Mouse (Mus musculus) thymus, adult 2 months (tissue): ENCODE measurements around the gene Sorcs3. TPM values are rescaled to one million over a fixed set of nuclear protein-coding genes. Genes with fewer than 3 reads are reported as not detected.

Source experiments
- DNase-seq: peaks from one replicate; pipeline ENCODE4 v3.0.0; 2021
- H3K27ac ChIP-seq: fragments of 200-500 bp; 2 replicates; pipeline ENCODE4 v1.5.1; 2012; ENCODE audit warnings: low read length, control low read depth; ENCODE audit not compliant: control insufficient read depth, insufficient read depth
- H3K27me3 ChIP-seq: fragments of 200-500 bp; 2 replicates; pipeline ENCODE4 v1.6.1; 2012; ENCODE audit warnings: mild to moderate bottlenecking, low read length, moderate library complexity, mixed read lengths; ENCODE audit not compliant: control insufficient read depth, insufficient read depth
- H3K36me3 ChIP-seq: fragments of 200-500 bp; 2 replicates; pipeline ENCODE4 v1.6.1; 2012; ENCODE audit warnings: mild to moderate bottlenecking, low read length, moderate library complexity; ENCODE audit not compliant: control insufficient read depth, insufficient read depth
- H3K4me1 ChIP-seq: fragments of 200-500 bp; replicated peaks from 2 replicates; pipeline ENCODE4 v1.6.1; 2012; ENCODE audit warnings: low read length; ENCODE audit not compliant: control insufficient read depth, insufficient read depth
- H3K4me3 ChIP-seq: fragments of 200-500 bp; 2 replicates; pipeline ENCODE4 v1.5.1; 2012; ENCODE audit warnings: mild to moderate bottlenecking, low read length, control low read depth, moderate library complexity; ENCODE audit not compliant: control insufficient read depth, insufficient read depth
- CTCF ChIP-seq: fragments of 200-500 bp; IDR thresholded peaks from 2 replicates; pipeline ENCODE4 v1.5.1; 2012; ENCODE audit warnings: mild to moderate bottlenecking, control low read depth, low read length, moderate library complexity, borderline replicate concordance; ENCODE audit not compliant: control insufficient read depth, poor library complexity, insufficient read depth; ENCODE audit errors: extremely low read depth
- POLR2A ChIP-seq: fragments of 200-500 bp; IDR thresholded peaks from 2 replicates; pipeline ENCODE4 v1.6.1; 2012; ENCODE audit warnings: mild to moderate bottlenecking, low read length, control low read depth, moderate library complexity; ENCODE audit not compliant: control insufficient read depth, poor library complexity, insufficient read depth; ENCODE audit errors: extremely low read depth
- WGBS: fragments of 180-500 bp; shearing (Covaris S2); methylation state at CpG from one replicate; pipeline ENCODE4 v1.1.7; 2018; 5-methylcytosine and 5-hydroxymethylcytosine counted together
- polyA plus RNA-seq: library from polyadenylated mRNA; depleted of rRNA; stranded (reverse); fragments of >200 nt; gene quantifications from 2 replicates; pipeline ENCODE4 v1.2.3, GENCODE M21; 2012

The Sorcs3 gene
- polyA plus RNA-seq, 1 experiment = 0.18 TPM

DNA sequence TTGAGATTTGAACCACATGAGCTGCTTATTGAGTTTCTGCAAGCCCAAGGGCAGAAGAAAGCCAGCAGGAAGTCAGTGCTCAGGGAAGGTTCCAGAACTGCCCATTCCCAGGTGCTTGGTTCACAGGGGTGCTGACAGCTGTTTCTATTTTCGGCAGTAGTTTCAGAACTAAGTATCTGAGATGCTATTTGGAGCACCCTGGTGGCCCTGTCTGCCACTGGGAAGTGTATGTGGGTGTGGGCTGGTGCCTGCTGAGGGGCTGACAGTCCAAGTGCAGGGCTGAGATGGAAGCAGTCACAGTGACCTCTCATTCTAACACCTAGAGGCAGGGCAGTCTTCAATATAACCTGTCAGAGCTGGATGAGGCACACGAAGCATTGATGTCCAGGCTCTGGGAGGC lies 127.3 kb downstream of the Sorcs3 start:
- H3K27ac ChIP-seq = no peak overlapping the region
- TF ChIP-seq POLR2A = no peak
- no peak for TF ChIP-seq CTCF

DNA sequence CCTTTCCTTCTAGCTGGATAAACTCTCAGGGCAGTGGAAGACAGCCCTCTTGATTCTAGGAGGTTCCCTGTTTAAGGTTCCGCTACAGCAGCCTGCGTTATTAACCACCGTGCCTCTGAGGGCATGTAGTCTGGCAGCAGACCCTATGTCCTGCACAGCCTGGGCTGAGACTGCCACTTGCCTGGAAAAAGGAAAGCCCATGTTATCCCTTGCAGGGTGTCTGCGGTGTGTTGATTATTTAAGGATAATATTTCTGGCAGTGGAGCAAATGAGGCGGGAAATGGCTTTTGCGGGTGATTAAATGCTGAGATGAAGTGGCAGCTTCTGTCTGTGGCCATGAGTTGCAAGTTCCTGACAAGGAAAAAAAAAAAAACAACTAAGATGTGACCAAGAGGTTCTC lies 131.6 kb downstream of the Sorcs3 start:
- Histone ChIP-seq H3K27ac (no peak overlapping the region), H3K4me3 (no peak overlapping the region), H3K27me3 (no peaks in the 10 kb centered on the region), H3K4me1 (no peaks in the 10 kb centered on the region), H3K36me3 (no peaks in the 10 kb centered on the region)
- TF ChIP-seq POLR2A (no peak), CTCF (no peak)
- 89% methylated on average over 6 of the region's 6 CpGs for WGBS
- no peak for DNase-seq

More for the DNA sequence above, 127.3 kb downstream of the Sorcs3 start:
- DNase-seq = no peak
- Histone ChIP-seq H3K27me3 (no peaks in the 10 kb centered on the region), H3K4me1 (no peaks in the 10 kb centered on the region), H3K4me3 (no peak overlapping the region), H3K36me3 (no peaks in the 10 kb centered on the region)
- 83% methylated on average over 2 of the region's 2 CpGs for WGBS

DNA sequence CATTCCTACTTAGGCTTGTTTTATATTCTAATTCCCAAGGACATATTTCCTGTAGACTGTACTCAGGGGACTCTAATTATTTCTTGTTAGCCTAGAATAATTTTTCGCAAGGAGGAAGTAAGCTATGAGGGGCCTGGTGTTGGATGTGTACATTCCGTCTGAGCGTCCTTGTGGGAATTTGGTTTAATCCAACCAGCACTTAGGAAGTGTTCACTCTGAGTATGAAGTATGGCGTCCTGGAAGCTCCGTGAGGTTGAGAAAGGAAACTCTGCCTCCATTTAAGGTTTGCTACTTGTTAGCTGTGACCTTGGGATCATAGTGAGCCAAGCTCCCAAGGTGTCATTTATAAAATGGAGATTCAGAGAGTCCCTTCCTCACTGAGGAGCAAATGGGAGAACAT lies 132.3 kb downstream of the Sorcs3 start:
- WGBS = 97% methylated on average over 5 of the region's 5 CpGs
- H3K4me3 ChIP-seq = no peak overlapping the region
- TF ChIP-seq CTCF (no peak), POLR2A (no peak)
- H3K27ac ChIP-seq = no peak overlapping the region
- no peaks in the 10 kb centered on the region for H3K4me1 ChIP-seq
- no peak for DNase-seq
- H3K36me3 ChIP-seq = no peaks in the 10 kb centered on the region
- no peaks in the 10 kb centered on the region for H3K27me3 ChIP-seq

DNA sequence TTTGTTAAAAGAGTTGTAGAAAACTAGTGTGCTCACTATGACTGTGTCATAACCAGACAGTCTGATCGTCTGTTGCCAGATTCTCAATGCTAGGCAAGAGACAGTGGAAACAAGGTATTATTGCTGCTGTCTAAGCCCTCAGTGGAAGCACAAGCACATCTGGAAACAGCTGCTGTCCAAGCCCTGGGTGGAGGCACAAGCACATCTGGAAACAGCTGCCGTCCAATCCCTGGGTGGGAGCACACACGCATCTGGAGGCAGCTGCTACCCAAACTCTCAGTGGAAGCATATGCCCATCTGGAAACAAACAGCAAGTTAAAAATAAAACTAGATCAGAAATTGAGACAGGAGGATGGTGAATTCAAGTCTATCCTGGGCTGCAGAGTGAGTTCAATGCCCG lies 136.9 kb downstream of the Sorcs3 start:
- no peak overlapping the region for H3K27ac ChIP-seq
- WGBS = 93% methylated on average over 4 of the region's 4 CpGs
- TF ChIP-seq CTCF = no peak
- no peak for TF ChIP-seq POLR2A
- no peak overlapping the region for H3K4me3 ChIP-seq
- no peaks in the 10 kb centered on the region for H3K36me3 ChIP-seq
- DNase-seq = no peak
- H3K4me1 ChIP-seq = no peaks in the 10 kb centered on the region
- H3K27me3 ChIP-seq = no peaks in the 10 kb centered on the region

DNA sequence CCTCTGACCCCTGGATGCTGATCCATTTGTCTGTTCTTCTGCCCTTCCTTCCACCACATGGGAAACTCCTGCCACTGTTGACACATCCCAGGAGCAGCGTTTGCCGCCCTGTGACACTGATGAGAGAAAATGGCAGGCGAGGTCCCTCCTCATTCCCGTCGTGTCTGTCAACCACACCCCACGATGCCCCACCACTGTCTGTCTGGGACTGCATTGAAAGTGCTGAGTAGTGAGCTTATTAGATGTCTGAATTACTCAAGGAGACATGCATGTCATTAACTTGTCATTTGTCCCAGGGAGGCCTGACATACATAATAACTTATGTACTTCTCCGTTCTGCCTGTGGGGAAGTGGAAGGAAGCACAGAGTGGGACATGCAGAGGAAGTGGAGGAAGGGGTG lies 137.6 kb downstream of the Sorcs3 start:
- Histone ChIP-seq H3K27me3 (no peaks in the 10 kb centered on the region), H3K4me3 (no peak overlapping the region), H3K36me3 (no peaks in the 10 kb centered on the region), H3K4me1 (no peaks in the 10 kb centered on the region), H3K27ac (no peak overlapping the region)
- TF ChIP-seq POLR2A (no peak), CTCF (no peak)
- no peak for DNase-seq
- WGBS = 62% methylated on average over 7 of the region's 7 CpGs

DNA sequence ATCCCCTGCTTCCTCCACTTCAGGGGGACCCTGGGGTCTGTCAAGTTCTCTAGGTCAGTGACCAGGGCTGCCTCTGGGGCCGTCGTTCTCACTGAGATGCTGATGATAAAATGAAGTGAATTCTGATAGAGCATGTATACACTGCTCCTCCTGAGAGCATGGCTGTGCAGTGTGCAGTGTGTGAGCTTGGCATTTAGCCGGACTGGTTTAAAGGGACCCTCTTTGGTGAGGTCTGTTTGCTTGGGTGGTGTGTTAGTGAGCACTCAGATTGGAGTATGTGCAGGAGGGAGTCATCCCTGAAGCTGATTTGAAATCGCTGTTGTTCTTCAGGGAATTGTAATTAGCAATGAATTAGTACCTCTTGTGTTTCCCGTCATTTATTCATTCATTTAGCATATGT lies 141.3 kb downstream of the Sorcs3 start:
- Histone ChIP-seq H3K27ac (no peak overlapping the region), H3K27me3 (no peaks in the 10 kb centered on the region), H3K4me3 (no peak overlapping the region), H3K4me1 (no peaks in the 10 kb centered on the region), H3K36me3 (no peaks in the 10 kb centered on the region)
- TF ChIP-seq CTCF = no peak
- TF ChIP-seq POLR2A = no peak
- DNase-seq = no peak
- 93% methylated on average over 5 of the region's 5 CpGs for WGBS

DNA sequence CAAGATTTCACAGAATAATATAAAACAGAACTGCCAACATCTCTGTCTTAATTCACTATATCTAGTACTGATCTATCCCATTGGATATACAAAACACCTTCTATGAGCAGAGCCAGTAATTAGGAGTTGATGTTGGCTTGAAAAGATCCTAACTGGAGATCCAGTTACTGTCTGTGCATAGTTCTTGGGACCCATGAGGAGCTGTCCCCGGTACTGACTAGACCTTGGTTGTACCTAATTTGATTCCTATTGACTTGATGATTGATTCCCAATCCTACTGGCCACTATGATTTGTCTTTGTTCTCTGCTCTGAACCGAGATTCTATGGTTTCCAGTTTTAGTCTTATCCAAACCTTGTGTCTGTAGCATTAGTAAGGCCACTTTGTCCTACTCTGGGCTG lies 151.0 kb downstream of the Sorcs3 start:
- no peak for DNase-seq
- Histone ChIP-seq H3K4me1 (no peaks in the 10 kb centered on the region), H3K27me3 (no peaks in the 10 kb centered on the region), H3K4me3 (no peak overlapping the region), H3K27ac (no peak overlapping the region), H3K36me3 (no peaks in the 10 kb centered on the region)
- WGBS = 74% methylated on average over 2 of the region's 2 CpGs
- TF ChIP-seq POLR2A (no peak), CTCF (no peak)
